Mouse (Mus musculus) midbrain, embryonic 15.5 days (tissue): ENCODE measurements at regions not wholly inside any gene's neighbourhood (a gene's known extent, or its start where the extent isn't known, plus 50 kb on each side); places are given as distances from the start of the nearest gene placed in this dataset.
A peak's percentile ranks its signal among the peaks of the same experiment; 100 is the strongest.

Experiments
- ATAC-seq: fragments of 200-750 bp; cut with Nextera tagmentation; replicated peaks from 2 replicates; pipeline ENCODE4 v1.8.0; 2017; ENCODE audit warnings: moderate TSS enrichment
- H3K27ac ChIP-seq: fragments of 300-500 bp; sonication (generic); 2 replicates; pipeline ENCODE4 v1.5.1; 2015; ENCODE audit warnings: mild to moderate bottlenecking, inconsistent platforms
- H3K27me3 ChIP-seq: fragments of 300-500 bp; sonication (generic); replicated peaks from 2 replicates; pipeline ENCODE4 v1.6.1; 2015; ENCODE audit warnings: inconsistent platforms
- H3K36me3 ChIP-seq: fragments of 300-500 bp; sonication (generic); replicated peaks from 2 replicates; pipeline ENCODE4 v1.6.1; 2015; ENCODE audit warnings: inconsistent platforms
- H3K4me1 ChIP-seq: fragments of 300-500 bp; sonication (generic); 2 replicates; pipeline ENCODE4 v1.6.1; 2015; ENCODE audit warnings: inconsistent platforms
- H3K4me2 ChIP-seq: fragments of 300-500 bp; sonication (generic); 2 replicates; pipeline ENCODE4 v1.6.1; 2015; ENCODE audit warnings: inconsistent platforms, mild to moderate bottlenecking, moderate library complexity
- H3K4me3 ChIP-seq: fragments of 300-500 bp; sonication (generic); 2 replicates; pipeline ENCODE4 v1.5.1; 2015; ENCODE audit warnings: mild to moderate bottlenecking, inconsistent platforms
- H3K9ac ChIP-seq: fragments of 300-500 bp; sonication (generic); 2 replicates; pipeline ENCODE4 v1.6.1; 2015; ENCODE audit warnings: mild to moderate bottlenecking, inconsistent platforms
- H3K9me3 ChIP-seq: fragments of 300-500 bp; sonication (generic); 2 replicates; pipeline ENCODE4 v1.6.1; 2016; ENCODE audit warnings: inconsistent platforms
- WGBS: fragments of 180-500 bp; shearing (Covaris S2); methylation state at CpG from one replicate; pipeline ENCODE4 v1.1.7; 2015; ENCODE audit warnings: mixed read lengths; 5-methylcytosine and 5-hydroxymethylcytosine counted together

DNA sequence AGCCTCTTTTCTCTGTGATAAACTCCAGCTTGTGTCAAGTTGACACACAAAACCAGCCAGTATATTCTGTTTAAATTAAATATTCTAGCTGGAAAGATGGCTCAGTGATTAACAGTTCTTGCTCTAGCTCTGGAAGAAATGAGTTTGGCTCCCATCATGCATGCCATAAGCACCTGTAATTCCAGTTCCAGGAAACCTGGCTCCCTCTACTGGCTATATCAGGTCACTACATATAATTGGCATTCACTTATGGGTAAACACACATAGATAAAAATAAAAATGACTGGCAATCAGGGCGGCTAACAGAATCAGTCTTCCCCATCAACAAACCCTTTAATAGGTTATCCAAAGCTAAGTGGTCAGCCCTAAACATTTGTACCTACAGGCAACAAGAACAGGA is 194.2 kb downstream of the Alx1 start:
- Histone ChIP-seq H3K4me2 (no peak overlapping the region), H3K27me3 (no peaks in the 10 kb centered on the region), H3K9me3 (no peaks in the 10 kb centered on the region), H3K36me3 (no peaks in the 10 kb centered on the region), H3K27ac (no peak overlapping the region), H3K4me3 (no peak overlapping the region), H3K9ac (no peak overlapping the region), H3K4me1 (no peaks in the 10 kb centered on the region)
- WGBS = 38% methylated on average over 1 of the region's 1 CpGs
- no peak for ATAC-seq

DNA sequence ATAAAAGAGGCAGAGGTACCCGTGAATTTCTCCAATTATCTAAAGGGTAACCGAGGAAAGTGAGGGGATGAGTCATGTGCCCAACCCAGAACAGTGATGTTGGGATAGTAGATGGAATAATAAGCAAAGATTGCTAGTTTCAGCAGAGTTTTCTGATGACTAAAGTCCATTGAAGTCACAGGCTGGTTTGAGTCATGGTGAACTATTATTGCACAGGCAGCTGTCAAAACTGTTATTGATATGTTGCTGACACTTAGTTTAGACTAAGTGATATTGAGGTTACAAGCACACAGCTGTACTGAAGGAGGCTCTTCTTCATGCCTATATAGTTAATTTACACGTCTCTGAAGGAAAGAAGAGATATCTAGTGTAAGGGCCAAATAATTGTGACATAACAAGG is 200.4 kb downstream of the Alx1 start:
- H3K9me3 ChIP-seq = no peaks in the 10 kb centered on the region
- H3K36me3 ChIP-seq = no peaks in the 10 kb centered on the region
- H3K4me1 ChIP-seq = no peaks in the 10 kb centered on the region
- no peak overlapping the region for H3K4me2 ChIP-seq
- H3K27ac ChIP-seq = no peak overlapping the region
- H3K27me3 ChIP-seq = no peaks in the 10 kb centered on the region
- no peak overlapping the region for H3K4me3 ChIP-seq
- 82% methylated on average over 3 of the region's 3 CpGs for whole genome bisulfite sequencing
- ATAC-seq = no peak
- H3K9ac ChIP-seq = no peak overlapping the region

DNA sequence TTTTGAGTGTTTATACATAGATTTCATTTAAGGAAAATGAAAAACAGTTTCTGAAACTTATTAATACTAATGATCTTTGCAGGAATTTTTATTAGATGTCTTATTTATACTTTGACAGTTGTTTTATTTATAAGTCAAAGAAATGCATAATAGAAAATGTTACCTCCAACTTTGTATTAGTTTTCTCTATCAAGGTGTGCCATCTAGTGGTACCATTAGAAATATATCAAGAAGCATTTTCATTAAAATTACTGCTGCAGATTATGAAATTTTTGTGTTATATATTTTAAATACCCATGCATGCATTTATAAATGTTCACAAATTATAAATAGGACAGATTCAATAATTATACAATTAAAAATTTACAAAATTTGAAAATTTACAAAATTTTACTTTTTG is 206.6 kb downstream of the Alx1 start:
- Histone ChIP-seq H3K4me1 (no peaks in the 10 kb centered on the region), H3K27me3 (no peaks in the 10 kb centered on the region), H3K4me2 (no peak overlapping the region), H3K36me3 (no peaks in the 10 kb centered on the region), H3K4me3 (no peak overlapping the region), H3K9me3 (no peaks in the 10 kb centered on the region), H3K9ac (no peak overlapping the region), H3K27ac (no peak overlapping the region)
- ATAC-seq = no peak

DNA sequence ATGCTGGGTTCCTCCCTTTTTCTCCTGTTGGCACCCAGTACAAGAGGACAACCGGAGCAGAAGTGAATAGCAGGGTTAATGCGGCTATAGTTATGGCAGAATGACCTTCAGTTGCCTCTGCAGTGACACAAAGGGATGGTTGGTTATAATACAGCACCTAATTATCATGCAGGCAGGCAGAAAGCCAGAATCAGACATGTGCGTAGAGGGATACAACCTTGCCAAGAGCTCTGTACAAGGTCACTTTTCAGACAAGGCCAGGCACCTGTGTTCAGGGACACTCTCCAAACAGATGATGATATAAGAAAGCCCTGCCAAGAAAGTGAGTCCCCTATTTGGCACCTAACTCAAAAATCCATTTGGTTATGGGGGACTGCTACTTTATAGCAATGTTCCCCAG is 228.6 kb downstream of the Alx1 start:
- ATAC-seq = 0 out of 2 replicates have a peak, but pooled peaks have one; percentile 37
- 79% methylated on average over 3 of the region's 3 CpGs for WGBS

DNA sequence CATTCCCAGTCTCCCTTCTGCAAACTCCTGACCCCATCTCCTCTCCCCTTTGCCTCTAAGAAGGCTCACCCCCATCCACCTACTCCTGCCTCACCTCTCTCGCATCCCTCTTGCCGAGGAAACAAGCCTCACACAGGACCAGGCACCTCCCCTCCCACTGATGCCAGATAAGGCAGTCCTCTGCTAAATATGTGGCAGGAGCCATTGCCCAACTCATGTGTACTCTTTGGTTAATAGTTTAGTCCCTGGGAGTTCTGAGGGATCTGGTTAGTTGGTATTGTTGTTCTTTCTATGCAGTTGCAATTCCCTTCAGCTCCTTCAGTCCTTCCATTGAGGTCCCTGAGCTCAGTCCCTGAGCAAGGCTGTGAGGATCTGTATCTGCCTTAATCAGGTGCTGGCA is 250.8 kb downstream of the Alx1 start:
- H3K27me3 ChIP-seq = no peaks in the 10 kb centered on the region
- ATAC-seq = no peak
- 83% methylated on average over 2 of the region's 2 CpGs for WGBS
- H3K9me3 ChIP-seq = no peaks in the 10 kb centered on the region
- H3K9ac ChIP-seq = no peak overlapping the region
- H3K4me2 ChIP-seq = no peak overlapping the region
- H3K27ac ChIP-seq = no peak overlapping the region
- H3K4me1 ChIP-seq = no peaks in the 10 kb centered on the region
- H3K36me3 ChIP-seq = no peaks in the 10 kb centered on the region
- no peak overlapping the region for H3K4me3 ChIP-seq

More for the DNA sequence above, 228.6 kb downstream of the Alx1 start:
- H3K27ac ChIP-seq = no peak overlapping the region
- no peaks in the 10 kb centered on the region for H3K9me3 ChIP-seq
- H3K4me3 ChIP-seq = no peak overlapping the region
- H3K9ac ChIP-seq = no peak overlapping the region
- no peak overlapping the region for H3K4me2 ChIP-seq
- no peaks in the 10 kb centered on the region for H3K4me1 ChIP-seq
- H3K36me3 ChIP-seq = no peaks in the 10 kb centered on the region
- no peaks in the 10 kb centered on the region for H3K27me3 ChIP-seq

DNA sequence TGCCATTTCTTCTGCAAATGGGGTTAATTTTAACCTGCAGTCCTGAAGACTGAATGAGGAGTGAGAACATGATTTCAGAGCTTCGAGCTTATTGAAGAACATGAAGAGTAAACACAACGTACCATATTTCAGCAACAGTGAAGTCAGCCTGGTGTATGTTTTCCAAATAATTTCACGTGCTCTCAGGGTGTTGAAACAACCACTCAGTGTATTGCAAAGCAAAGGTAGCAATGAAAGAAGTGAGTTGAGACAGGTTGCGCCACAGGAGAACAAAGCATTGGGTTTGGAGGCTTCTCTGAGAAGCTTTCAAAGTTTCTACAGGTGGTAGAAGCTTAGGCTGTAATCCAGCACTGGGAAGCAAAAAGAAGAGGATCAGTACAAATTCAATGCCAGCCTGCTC is 251.7 kb downstream of the Rassf9 start:
- no peak overlapping the region for H3K27ac ChIP-seq
- ATAC-seq = no peak
- no peak overlapping the region for H3K4me2 ChIP-seq
- H3K4me1 ChIP-seq = no peaks in the 10 kb centered on the region
- no peaks in the 10 kb centered on the region for H3K9me3 ChIP-seq
- no peaks in the 10 kb centered on the region for H3K36me3 ChIP-seq
- H3K27me3 ChIP-seq = no peaks in the 10 kb centered on the region
- 85% methylated on average over 4 of the region's 4 CpGs for WGBS
- no peak overlapping the region for H3K9ac ChIP-seq
- H3K4me3 ChIP-seq = no peak overlapping the region

DNA sequence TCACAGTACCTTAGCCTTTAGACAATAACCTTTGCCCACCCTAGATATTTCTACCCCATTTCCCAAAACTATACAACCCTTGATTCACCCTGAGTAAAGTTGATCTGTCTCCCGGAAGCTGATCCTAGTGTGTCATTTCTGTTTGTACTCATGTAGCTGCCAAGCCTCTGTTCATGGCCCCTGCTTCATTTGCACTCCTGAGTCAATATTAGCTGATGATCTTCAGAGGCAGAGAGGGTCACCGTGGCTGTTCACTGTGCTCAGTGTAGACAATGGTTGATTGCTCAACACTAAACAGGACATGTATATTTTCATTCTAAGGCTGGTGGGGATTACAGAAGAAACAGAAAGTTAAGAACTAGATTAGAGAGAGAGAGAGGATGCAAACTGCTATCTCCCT is 250.4 kb downstream of the Rassf9 start:
- ATAC-seq = no peak
- Histone ChIP-seq H3K27ac (no peak overlapping the region), H3K36me3 (no peaks in the 10 kb centered on the region), H3K4me3 (no peak overlapping the region), H3K4me2 (no peak overlapping the region), H3K27me3 (no peaks in the 10 kb centered on the region), H3K9ac (no peak overlapping the region), H3K9me3 (no peaks in the 10 kb centered on the region), H3K4me1 (no peaks in the 10 kb centered on the region)
- 80% methylated on average over 2 of the region's 2 CpGs for WGBS

DNA sequence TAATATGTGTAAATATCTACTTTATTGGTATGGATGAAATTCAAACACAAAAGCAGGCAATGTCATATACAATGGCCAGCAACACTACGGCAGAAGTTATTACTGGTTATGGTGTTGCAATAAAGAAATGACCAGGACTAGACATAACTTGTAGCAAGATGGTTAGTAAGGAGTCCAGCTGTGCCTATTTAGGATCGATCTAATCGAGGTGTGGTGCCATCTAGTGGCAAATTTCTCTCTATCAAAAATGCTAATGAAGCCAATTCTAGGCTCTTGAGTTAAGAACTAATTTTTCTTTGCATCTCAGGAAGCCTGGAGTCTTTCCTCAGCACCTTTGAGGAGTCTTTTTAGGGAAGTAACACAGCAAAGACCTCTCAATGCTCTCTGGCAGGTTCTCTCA is 223.2 kb downstream of the Rassf9 start:
- no peaks in the 10 kb centered on the region for H3K27me3 ChIP-seq
- no peak for ATAC-seq
- H3K4me3 ChIP-seq = no peak overlapping the region
- H3K27ac ChIP-seq = no peak overlapping the region
- WGBS = 63% methylated on average over 3 of the region's 3 CpGs
- no peak overlapping the region for H3K4me2 ChIP-seq
- H3K4me1 ChIP-seq = no peaks in the 10 kb centered on the region
- no peaks in the 10 kb centered on the region for H3K36me3 ChIP-seq
- H3K9me3 ChIP-seq = no peaks in the 10 kb centered on the region
- no peak overlapping the region for H3K9ac ChIP-seq

DNA sequence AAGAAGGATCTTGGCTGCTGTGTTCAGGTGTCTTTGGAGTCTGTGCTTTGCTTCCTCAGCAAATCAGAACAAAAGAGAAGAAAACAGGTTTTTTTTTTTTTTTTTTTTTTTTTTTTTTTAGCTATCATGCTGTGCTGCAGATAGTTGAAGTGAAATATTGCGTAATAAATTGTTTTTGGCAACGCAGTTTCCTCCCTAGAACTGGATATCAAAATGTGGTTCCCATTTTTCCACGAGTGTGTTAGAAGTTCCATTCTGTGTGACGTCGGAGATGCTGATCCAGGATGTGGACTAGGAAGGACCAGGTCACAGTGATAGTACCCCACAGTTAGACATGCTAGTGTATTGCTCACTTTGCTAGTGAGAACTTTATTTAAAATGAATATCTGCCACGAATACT is 220.4 kb downstream of the Rassf9 start:
- H3K4me3 ChIP-seq = no peak overlapping the region
- no peaks in the 10 kb centered on the region for H3K4me1 ChIP-seq
- H3K9ac ChIP-seq = no peak overlapping the region
- H3K4me2 ChIP-seq = no peak overlapping the region
- no peak for ATAC-seq
- no peaks in the 10 kb centered on the region for H3K27me3 ChIP-seq
- H3K36me3 ChIP-seq = no peaks in the 10 kb centered on the region
- H3K9me3 ChIP-seq = no peaks in the 10 kb centered on the region
- WGBS = 87% methylated on average over 6 of the region's 6 CpGs
- H3K27ac ChIP-seq = no peak overlapping the region

DNA sequence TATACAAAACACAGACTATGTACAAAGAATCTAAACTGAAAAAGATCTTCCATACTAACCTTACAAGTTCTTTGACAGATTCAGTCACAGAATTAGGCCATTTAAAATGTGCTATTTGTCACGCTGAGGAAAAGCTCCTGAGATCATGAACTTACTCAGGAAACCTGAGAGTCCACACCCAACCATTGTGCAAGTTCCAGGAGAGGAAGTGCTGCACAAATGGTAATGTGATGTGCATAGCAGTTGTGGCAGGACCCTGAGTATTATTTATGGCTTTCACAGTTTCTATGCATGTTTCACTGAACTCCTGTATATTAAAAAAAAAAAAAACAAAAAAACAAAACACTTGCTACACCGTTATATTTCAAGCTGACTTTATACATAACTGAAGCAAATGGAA is 200.2 kb downstream of the Rassf9 start:
- Histone ChIP-seq H3K9ac (no peak overlapping the region), H3K27ac (no peak overlapping the region), H3K27me3 (no peaks in the 10 kb centered on the region), H3K9me3 (no peaks in the 10 kb centered on the region), H3K4me2 (no peak overlapping the region), H3K4me3 (no peak overlapping the region), H3K4me1 (no peaks in the 10 kb centered on the region), H3K36me3 (no peaks in the 10 kb centered on the region)
- WGBS = 74% methylated on average over 2 of the region's 2 CpGs
- ATAC-seq = no peak

DNA sequence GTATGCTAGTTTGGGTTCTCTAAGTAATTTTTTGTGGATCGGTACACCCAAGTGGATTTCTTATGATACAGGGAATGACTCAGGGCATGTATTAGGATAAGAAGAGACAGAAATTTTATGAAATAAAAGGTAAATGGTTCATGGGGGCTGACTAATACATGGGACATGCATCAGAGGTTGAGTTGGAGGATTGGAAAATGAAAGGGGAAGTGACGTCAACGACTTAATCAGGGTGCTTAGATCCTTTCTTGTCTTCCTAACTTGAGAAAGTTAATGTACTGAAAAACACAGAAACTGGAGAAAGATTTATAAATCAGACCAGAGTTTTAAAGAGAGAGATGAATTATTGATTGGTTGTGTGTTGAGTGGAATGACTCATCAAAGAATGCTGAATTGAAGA is 193.8 kb downstream of the Rassf9 start:
- ATAC-seq = no peak
- 90% methylated on average over 3 of the region's 3 CpGs for WGBS

DNA sequence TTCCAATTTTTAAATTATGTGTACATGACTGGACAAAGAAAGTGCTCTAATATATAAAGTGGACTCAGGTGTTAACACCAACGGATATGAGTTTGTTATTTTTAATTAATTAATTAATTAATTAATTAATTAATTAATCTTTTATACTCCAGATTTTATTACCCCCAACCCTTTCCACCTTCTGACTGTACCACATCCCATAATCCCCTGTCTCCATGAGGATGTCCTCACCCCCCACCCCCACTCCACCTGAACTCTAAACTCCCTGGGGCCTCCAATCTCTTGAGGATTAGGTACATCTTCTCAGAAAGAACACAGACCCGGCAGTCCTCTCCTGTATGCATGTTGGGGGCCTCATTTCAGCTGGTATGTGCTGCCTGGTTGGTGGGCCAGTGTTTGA is 182.8 kb downstream of the Rassf9 start:
- ATAC-seq = no peak
- WGBS = 62% methylated on average over 2 of the region's 2 CpGs
- Histone ChIP-seq H3K4me3 (no peak overlapping the region), H3K27ac (no peak overlapping the region), H3K9ac (no peak overlapping the region), H3K4me2 (no peak overlapping the region), H3K9me3 (no peaks in the 10 kb centered on the region), H3K36me3 (no peaks in the 10 kb centered on the region), H3K27me3 (no peaks in the 10 kb centered on the region), H3K4me1 (no peaks in the 10 kb centered on the region)

More for the DNA sequence above, 193.8 kb downstream of the Rassf9 start:
- Histone ChIP-seq H3K27me3 (no peaks in the 10 kb centered on the region), H3K27ac (no peak overlapping the region), H3K36me3 (no peaks in the 10 kb centered on the region), H3K9ac (no peak overlapping the region), H3K4me3 (no peak overlapping the region), H3K4me1 (no peaks in the 10 kb centered on the region), H3K4me2 (no peak overlapping the region), H3K9me3 (no peaks in the 10 kb centered on the region)

DNA sequence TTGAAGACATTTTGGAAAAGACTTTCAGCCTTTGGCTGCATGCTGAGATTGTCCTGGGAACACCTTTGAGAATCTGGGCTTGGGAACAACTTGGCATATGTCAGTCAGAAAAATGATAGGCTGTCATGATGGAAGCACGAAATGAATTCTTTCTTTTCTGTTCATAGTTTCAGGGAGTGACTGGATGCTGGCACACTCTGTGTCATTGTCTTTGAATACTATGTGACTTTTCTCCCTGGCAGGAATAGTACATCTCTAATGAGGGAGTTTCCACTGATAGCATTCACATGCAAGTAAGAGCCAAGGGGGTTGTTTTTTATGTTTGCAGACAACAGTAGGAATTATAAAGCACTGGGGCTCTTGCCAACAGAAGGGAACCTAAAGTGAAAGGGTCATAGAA is 177.9 kb downstream of the Rassf9 start:
- no peak overlapping the region for H3K4me2 ChIP-seq
- no peak for ATAC-seq
- no peaks in the 10 kb centered on the region for H3K27me3 ChIP-seq
- H3K4me3 ChIP-seq = no peak overlapping the region
- no peak overlapping the region for H3K9ac ChIP-seq
- no peak overlapping the region for H3K27ac ChIP-seq
- 55% methylated on average over 1 of the region's 1 CpGs for WGBS
- H3K36me3 ChIP-seq = no peaks in the 10 kb centered on the region
- no peaks in the 10 kb centered on the region for H3K9me3 ChIP-seq
- no peaks in the 10 kb centered on the region for H3K4me1 ChIP-seq
